Mouse (Mus musculus): ENCODE data around the gene Psma7. TPM values are rescaled to one million over a fixed set of nuclear protein-coding genes. Genes with fewer than 3 reads are reported as not detected.

Gene Psma7
- 618 and 631 TPM in 2 replicates for polyA plus RNA-seq (2016; fragmentation: Nextera tagmentation; extraction: Ambion mirVana)

DNA sequence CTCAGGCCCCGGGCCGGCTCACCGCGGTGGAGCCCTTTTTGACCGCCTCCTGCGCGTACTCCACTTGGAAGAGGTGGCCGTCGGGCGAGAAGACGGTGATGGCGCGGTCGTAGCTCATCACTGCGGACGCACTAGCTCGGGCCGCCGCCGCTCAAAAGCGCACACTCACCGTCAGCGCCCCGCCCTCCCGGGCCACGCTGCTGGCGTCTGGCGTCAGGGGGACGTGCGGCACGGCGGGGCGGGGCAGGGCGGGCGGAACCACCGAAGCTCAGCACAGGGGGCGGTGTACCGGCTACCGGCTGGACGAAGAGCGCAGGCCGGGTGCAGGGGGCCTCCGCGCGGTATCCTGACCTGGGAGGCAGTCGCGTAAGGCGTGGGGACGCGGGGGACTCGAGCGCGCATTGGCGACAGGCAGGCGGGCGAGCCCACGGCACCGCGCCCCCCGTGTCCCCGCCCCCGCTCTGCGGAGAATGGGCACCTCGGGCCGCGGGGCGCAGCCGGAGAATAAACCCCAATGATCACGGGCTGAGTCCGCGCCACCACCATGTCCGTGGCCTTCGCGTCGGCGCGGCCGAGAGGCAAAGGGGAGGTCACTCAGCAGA, at the start of gene Psma7, which contains the start of gene Ss18l1:
Psma7 (minus strand) TSS at position 178 of the 602 bp plus-strand sequence.
Ss18l1 (plus strand) TSS at position 254 of the 602 bp plus-strand sequence.
- H3K4me1 ChIP-seq: peaks cover 29% of the 10 kb centered on the region
- peak; percentile 91 for ATAC-seq (ENCODE audit: insufficient number of reproducible peaks, insufficient read depth, low FRiP score, low TSS enrichment)
- under 1% methylated on average over 67 of the region's 78 CpGs for WGBS
- no peaks in the 10 kb centered on the region for H3K27me3 ChIP-seq
- H3K9ac ChIP-seq: peak within 1 kb of the TSS; percentile 88
- no peaks in the 10 kb centered on the region for H3K9me3 ChIP-seq
- H3K27ac ChIP-seq: peak within 1 kb of the TSS; percentile 91
- peaks cover 22% of the 10 kb centered on the region for H3K36me3 ChIP-seq
- peak within 1 kb of the TSS; percentile 90 for H3K4me2 ChIP-seq (replicated peaks)
- peak within 1 kb of the TSS; percentile 100 for H3K4me3 ChIP-seq

DNA sequence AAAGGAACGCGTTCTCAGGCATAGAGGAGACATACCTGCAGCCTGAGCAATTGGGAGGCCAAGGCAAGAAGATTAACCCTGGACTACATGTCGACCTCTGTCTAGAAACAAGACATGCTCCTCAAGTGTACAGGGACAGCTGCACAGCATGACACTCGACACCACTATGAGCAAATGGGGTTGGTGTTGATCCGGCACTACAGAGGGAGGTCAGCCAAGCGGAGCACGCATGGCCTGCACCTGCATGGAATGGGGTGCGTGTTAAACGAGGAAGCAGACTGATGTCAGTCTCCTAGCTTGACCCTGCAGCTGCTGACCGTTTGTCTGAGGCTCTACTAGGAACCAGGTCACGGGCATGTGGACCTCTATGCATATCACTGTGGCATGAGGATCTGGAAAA, 48.1 kb upstream of the Psma7 start:
- Histone ChIP-seq H3K9ac (no peak overlapping the region), H3K4me3 (no peak overlapping the region), H3K27me3 (no peaks in the 10 kb centered on the region), H3K9me3 (no peaks in the 10 kb centered on the region), H3K4me2 (replicated peaks) (no peak overlapping the region), H3K36me3 (peaks cover 4% of the 10 kb centered on the region; the same call in 1 of the 2 replicates), H3K27ac (no peak overlapping the region), H3K4me1 (no peaks in the 10 kb centered on the region; the same call in 1 of the 2 replicates)
- no peak for ATAC-seq (ENCODE audit: insufficient number of reproducible peaks, insufficient read depth, low FRiP score, low TSS enrichment)
- whole genome bisulfite sequencing: 54% methylated on average over 11 of the region's 11 CpGs

DNA sequence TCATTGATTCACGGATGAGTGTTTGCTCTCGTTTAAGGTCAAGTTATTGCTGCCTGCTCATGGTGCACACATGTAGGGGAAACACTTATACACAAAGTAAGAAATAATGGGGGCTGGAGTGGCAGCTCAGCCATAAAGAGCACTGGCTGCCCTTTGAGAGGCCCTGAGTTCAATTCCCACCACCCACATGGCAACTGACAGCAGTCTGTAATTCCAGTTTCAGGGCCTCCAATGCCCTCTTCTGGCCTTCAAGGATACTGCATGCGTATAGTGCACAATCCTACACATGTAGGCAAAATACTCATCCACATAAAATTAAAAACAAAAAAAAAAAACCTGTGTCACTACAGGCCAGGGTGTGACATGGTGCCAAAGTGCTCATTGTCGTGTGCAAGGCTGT, 45.2 kb upstream of the Psma7 start:
- Histone ChIP-seq H3K4me2 (replicated peaks) (no peak overlapping the region), H3K4me1 (peaks cover 12% of the 10 kb centered on the region; the same call in 1 of the 2 replicates), H3K36me3 (peaks cover 8% of the 10 kb centered on the region; the same call in 1 of the 2 replicates), H3K27ac (no peak overlapping the region), H3K9me3 (no peaks in the 10 kb centered on the region), H3K27me3 (no peaks in the 10 kb centered on the region), H3K4me3 (no peak overlapping the region), H3K9ac (no peak overlapping the region)
- ATAC-seq (ENCODE audit: insufficient number of reproducible peaks, insufficient read depth, low FRiP score, low TSS enrichment): no peak
- WGBS: 91% methylated on average over 4 of the region's 4 CpGs

DNA sequence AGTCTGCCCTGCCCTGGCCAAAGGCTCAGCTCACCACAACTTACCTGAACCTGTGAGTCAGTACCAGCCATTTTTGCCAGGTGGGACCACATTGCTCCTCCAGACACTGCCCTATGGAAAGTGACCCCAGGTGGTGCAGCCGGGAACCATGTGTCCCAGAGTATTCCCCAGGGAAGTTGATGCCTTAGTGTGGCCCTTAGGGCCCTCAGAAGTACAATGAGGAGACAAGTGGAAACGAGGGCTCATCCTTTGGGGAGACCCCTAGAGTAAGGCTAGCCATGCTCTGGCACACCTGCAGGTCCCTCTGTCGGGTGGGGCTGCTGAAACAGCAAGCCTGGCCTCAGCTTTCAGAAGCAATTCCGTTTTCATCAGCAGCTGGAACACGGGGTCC, 44.4 kb upstream of the Psma7 start:
- H3K4me2 ChIP-seq (replicated peaks): no peak overlapping the region
- H3K4me1 ChIP-seq: peaks cover 12% of the 10 kb centered on the region; the same call in 1 of the 2 replicates
- WGBS: 86% methylated on average over 5 of the region's 5 CpGs
- H3K36me3 ChIP-seq: peaks cover 14% of the 10 kb centered on the region
- no peaks in the 10 kb centered on the region for H3K27me3 ChIP-seq
- ATAC-seq (ENCODE audit: insufficient number of reproducible peaks, insufficient read depth, low FRiP score, low TSS enrichment): no peak
- no peaks in the 10 kb centered on the region for H3K9me3 ChIP-seq
- no peak overlapping the region for H3K27ac ChIP-seq
- H3K4me3 ChIP-seq: no peak overlapping the region
- no peak overlapping the region for H3K9ac ChIP-seq

GRCm38 (mm10) chr2:180085926-180086636, 43.8 kb upstream of the Psma7 start:
- Histone ChIP-seq H3K9me3 (no peaks in the 10 kb centered on the region), H3K27ac (no peak overlapping the region), H3K4me2 (replicated peaks) (no peak overlapping the region), H3K4me3 (no peak overlapping the region), H3K27me3 (no peaks in the 10 kb centered on the region), H3K36me3 (peaks cover 14% of the 10 kb centered on the region), H3K9ac (no peak overlapping the region), H3K4me1 (peaks cover 12% of the 10 kb centered on the region; the same call in 1 of the 2 replicates)
- no peak for ATAC-seq (ENCODE audit: insufficient number of reproducible peaks, insufficient read depth, low FRiP score, low TSS enrichment)
- 81% methylated on average over 16 of the region's 16 CpGs for WGBS

DNA sequence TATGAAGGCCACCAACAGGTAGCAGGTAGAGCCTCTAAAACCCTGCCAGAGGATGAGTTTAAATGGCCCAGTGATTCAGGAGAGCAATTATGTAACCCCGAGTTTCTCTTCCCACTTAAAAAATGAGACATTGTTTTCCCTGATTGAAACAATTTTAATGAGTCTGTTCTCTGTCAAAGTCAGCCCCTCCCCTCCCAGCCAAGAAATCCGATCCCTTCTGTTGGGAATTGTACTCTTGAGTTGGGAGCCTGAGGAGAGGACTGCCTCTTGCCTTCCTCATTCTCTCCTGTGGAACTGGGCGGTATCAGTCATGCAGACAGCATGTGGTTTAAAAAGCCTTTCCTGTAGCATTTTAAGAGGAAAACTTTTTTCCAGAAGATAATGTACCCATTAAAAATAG, 42.3 kb upstream of the Psma7 start:
- peaks cover 18% of the 10 kb centered on the region for H3K36me3 ChIP-seq
- 17% methylated on average over 3 of the region's 3 CpGs for WGBS

DNA sequence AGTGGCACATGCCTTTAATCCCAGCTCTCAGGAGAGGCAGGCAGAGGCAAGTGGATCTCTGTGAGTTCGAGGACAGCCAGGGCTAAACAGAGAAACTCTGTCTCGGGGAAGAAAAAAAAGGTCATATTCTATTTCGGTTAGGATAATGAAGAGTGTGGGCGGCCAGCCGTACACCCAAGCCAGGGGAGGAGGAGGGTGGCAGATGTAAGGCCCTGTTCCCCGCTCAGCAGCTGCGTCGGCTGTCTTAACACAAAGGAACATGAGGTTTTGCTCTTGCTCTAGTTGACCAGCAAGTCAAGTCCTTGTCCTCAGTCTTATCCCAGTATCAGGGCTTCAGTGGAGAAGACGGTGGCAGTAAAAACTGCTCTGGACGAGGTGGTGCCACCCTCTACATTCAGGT, 40.8 kb upstream of the Psma7 start:
- 83% methylated on average over 10 of the region's 10 CpGs for WGBS
- peaks cover 25% of the 10 kb centered on the region for H3K36me3 ChIP-seq
- no peak overlapping the region for H3K4me3 ChIP-seq
- no peak overlapping the region for H3K4me2 ChIP-seq (replicated peaks)
- no peaks in the 10 kb centered on the region for H3K27me3 ChIP-seq
- H3K4me1 ChIP-seq: peaks cover 12% of the 10 kb centered on the region; the same call in 1 of the 2 replicates
- no peaks in the 10 kb centered on the region for H3K9me3 ChIP-seq
- no peak overlapping the region for H3K27ac ChIP-seq
- no peak overlapping the region for H3K9ac ChIP-seq
- no peak for ATAC-seq (ENCODE audit: insufficient number of reproducible peaks, insufficient read depth, low FRiP score, low TSS enrichment)

More for the DNA sequence above, 42.3 kb upstream of the Psma7 start:
- no peak overlapping the region for H3K9ac ChIP-seq
- no peaks in the 10 kb centered on the region for H3K9me3 ChIP-seq
- no peak overlapping the region for H3K4me2 ChIP-seq (replicated peaks)
- H3K27me3 ChIP-seq: no peaks in the 10 kb centered on the region
- ATAC-seq (ENCODE audit: insufficient number of reproducible peaks, insufficient read depth, low FRiP score, low TSS enrichment): no peak
- peaks cover 12% of the 10 kb centered on the region; the same call in 1 of the 2 replicates for H3K4me1 ChIP-seq
- H3K4me3 ChIP-seq: no peak overlapping the region
- H3K27ac ChIP-seq: no peak overlapping the region

DNA sequence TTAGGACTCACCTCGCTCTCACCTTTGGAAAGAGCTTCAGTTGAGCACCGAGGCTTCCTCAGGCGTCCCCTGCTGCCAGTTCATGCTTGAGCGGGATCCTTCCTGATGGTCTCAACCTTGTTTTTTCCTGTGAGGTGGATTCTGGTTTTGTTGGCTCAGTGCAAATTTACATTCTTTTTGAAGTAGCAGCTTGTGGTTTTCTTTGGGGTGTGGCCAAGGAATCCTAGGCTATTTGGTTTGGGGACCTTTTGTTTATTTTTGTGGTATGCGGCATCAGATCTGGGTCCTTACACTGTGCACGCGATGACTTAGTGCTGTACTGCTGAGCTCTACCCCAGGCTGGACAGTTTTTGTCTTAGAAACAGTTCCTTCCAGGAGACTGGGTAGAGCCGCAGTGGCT, 38.4 kb upstream of the Psma7 start:
- peaks cover 12% of the 10 kb centered on the region; the same call in 1 of the 2 replicates for H3K4me1 ChIP-seq
- no peak overlapping the region for H3K4me3 ChIP-seq
- peaks cover 33% of the 10 kb centered on the region for H3K36me3 ChIP-seq
- no peak for ATAC-seq (ENCODE audit: insufficient number of reproducible peaks, insufficient read depth, low FRiP score, low TSS enrichment)
- H3K9me3 ChIP-seq: no peaks in the 10 kb centered on the region
- no peaks in the 10 kb centered on the region for H3K27me3 ChIP-seq
- 90% methylated on average over 8 of the region's 8 CpGs for WGBS
- H3K9ac ChIP-seq: no peak overlapping the region
- no peak overlapping the region for H3K4me2 ChIP-seq (replicated peaks)
- H3K27ac ChIP-seq: no peak overlapping the region

GRCm38 (mm10) chr2:180077622-180078021, 35.4 kb upstream of the Psma7 start:
- no peak overlapping the region for H3K9ac ChIP-seq
- no peak overlapping the region for H3K27ac ChIP-seq
- no peaks in the 10 kb centered on the region for H3K4me1 ChIP-seq
- peaks cover 28% of the 10 kb centered on the region for H3K36me3 ChIP-seq
- H3K27me3 ChIP-seq: no peaks in the 10 kb centered on the region
- no peak overlapping the region for H3K4me3 ChIP-seq
- no peaks in the 10 kb centered on the region for H3K9me3 ChIP-seq
- WGBS: 77% methylated on average over 3 of the region's 3 CpGs
- ATAC-seq (ENCODE audit: insufficient number of reproducible peaks, insufficient read depth, low FRiP score, low TSS enrichment): no peak
- H3K4me2 ChIP-seq (replicated peaks): no peak overlapping the region

DNA sequence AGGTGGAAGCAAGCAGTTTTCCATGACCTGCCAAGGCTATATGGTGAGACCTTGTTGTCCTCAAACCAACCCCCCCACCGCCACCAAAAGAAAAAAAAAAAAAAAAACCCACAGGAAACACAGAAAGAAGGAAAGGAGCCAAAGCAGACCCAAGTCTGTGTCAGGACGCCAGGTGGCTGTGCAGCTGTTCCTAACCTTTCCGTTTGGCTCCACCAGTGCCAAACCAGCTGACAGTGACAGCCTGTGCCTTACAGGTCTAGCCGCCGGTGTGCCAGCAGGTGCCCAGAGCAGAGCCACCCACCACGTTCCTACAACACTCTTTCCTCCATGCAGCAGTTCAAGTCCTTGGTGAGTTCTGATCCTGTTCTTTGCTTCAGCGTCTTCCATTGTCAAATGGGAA, 30.7 kb upstream of the Psma7 start:
- 90% methylated on average over 7 of the region's 7 CpGs for WGBS

GRCm38 (mm10) chr2:180071671-180072070, 29.4 kb upstream of the Psma7 start:
- ATAC-seq (ENCODE audit: insufficient number of reproducible peaks, insufficient read depth, low FRiP score, low TSS enrichment): no peak
- H3K4me1 ChIP-seq: peaks cover 9% of the 10 kb centered on the region
- no peak overlapping the region for H3K27ac ChIP-seq
- H3K9me3 ChIP-seq: no peaks in the 10 kb centered on the region
- 73% methylated on average over 2 of the region's 2 CpGs for WGBS
- H3K9ac ChIP-seq: no peak overlapping the region
- peaks cover 10% of the 10 kb centered on the region for H3K36me3 ChIP-seq
- no peak overlapping the region for H3K4me3 ChIP-seq
- H3K4me2 ChIP-seq (replicated peaks): no peak overlapping the region
- no peaks in the 10 kb centered on the region for H3K27me3 ChIP-seq

More for the DNA sequence above, 30.7 kb upstream of the Psma7 start:
- Histone ChIP-seq H3K36me3 (peaks cover 10% of the 10 kb centered on the region; the same call in 1 of the 2 replicates), H3K27me3 (no peaks in the 10 kb centered on the region), H3K27ac (no peak overlapping the region), H3K9me3 (no peaks in the 10 kb centered on the region), H3K9ac (no peak overlapping the region), H3K4me3 (no peak overlapping the region), H3K4me1 (peaks cover 9% of the 10 kb centered on the region), H3K4me2 (replicated peaks) (no peak overlapping the region)
- no peak for ATAC-seq (ENCODE audit: insufficient number of reproducible peaks, insufficient read depth, low FRiP score, low TSS enrichment)

All from embryonic facial prominence, embryonic 12.5 days (tissue).